Mouse (Mus musculus) hindbrain, embryonic 10.5 days (tissue): ENCODE data around the gene Prdm11. TPM values are rescaled to one million over a fixed set of nuclear protein-coding genes. Genes with fewer than 3 reads are reported as not detected.
A peak's percentile ranks its signal among the peaks of the same experiment; 100 is the strongest.

ENCODE experiments used
- DNase-seq: peaks from one replicate; pipeline ENCODE4 v3.0.0-alpha.2; 2017; ENCODE audit warnings: low spot score
- H3K27ac ChIP-seq: fragments of 300-500 bp; sonication (generic); 2 replicates; pipeline ENCODE4 v1.5.1; 2016; ENCODE audit warnings: mild to moderate bottlenecking, moderate library complexity
- H3K27me3 ChIP-seq: fragments of 300-500 bp; sonication (generic); 2 replicates; pipeline ENCODE4 v1.6.1; 2016; ENCODE audit warnings: mild to moderate bottlenecking; ENCODE audit not compliant: poor library complexity, insufficient read depth, severe bottlenecking
- H3K36me3 ChIP-seq: fragments of 300-500 bp; sonication (generic); 2 replicates; pipeline ENCODE4 v1.6.1; 2016; ENCODE audit warnings: mild to moderate bottlenecking, moderate library complexity
- H3K4me1 ChIP-seq: fragments of 300-500 bp; sonication (generic); replicated peaks from 2 replicates; pipeline ENCODE4 v1.6.1; 2016; ENCODE audit warnings: mild to moderate bottlenecking
- H3K4me3 ChIP-seq: fragments of 300-500 bp; sonication (generic); 2 replicates; pipeline ENCODE4 v1.5.1; 2016; ENCODE audit warnings: mild to moderate bottlenecking, moderate library complexity
- H3K9me3 ChIP-seq: fragments of 300-500 bp; sonication (generic); 2 replicates; pipeline ENCODE4 v1.6.1; 2016; ENCODE audit warnings: mild to moderate bottlenecking, moderate library complexity
- WGBS: fragments of 180-500 bp; shearing (Covaris S2); methylation state at CpG from one replicate; pipeline ENCODE4 v1.1.7; 2016; 5-methylcytosine and 5-hydroxymethylcytosine counted together
- polyA plus RNA-seq: library from polyadenylated mRNA; unstranded; fragments of >200 nt; fragmentation: Nextera tagmentation; extraction: Ambion mirVana; gene quantifications from 2 replicates; pipeline ENCODE4 v1.2.1, GENCODE M21; 2016

Gene Prdm11
- polyA plus RNA-seq, 1 experiment from 2014 or later, result 2.1 TPM

DNA sequence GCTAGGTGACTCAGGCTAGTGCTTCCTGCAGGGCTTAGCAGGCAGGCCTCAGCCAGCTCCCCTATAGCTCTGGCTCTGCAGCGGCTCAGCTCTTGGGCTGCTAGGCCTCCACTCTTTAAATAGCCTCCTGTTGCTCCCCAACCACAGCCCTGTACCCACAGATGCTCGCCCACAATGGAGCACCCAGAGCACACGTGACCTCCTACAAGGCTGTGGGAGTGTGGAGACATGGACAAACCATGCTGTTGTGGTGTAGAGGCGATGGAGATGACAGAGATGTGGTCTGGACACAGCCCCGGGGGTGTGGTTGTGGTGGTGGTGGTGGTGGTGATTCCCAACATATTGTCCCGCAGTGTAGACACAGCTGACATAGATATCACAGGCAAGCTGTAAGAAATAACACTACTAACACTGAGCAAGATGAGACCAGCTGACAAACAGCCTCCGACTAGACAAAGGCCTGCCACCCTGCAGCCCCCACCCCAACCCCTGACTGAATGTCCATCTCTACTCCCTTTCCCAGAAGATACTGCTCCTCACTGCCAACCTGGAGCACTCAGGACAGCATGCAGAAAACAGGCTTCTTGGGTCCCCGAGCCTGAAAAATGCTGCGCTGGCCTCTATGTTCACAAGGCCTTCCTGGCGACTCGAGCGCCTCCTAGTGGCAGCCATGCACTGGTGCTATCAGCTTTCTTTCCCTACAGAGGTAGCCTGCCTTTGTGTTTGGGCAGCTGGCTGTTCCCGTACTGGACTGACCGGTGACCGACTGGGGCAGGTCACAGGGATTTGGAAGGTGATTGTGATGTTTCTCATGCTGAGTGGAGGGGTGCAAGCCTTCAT, 30.0 kb upstream of the Prdm11 start:
- peak; percentile 83 for DNase-seq
- peak overlapping the region; percentile 54 for H3K27ac ChIP-seq
- H3K4me1 ChIP-seq, result peaks cover 42% of the 10 kb centered on the region
- no peaks in the 10 kb centered on the region for H3K9me3 ChIP-seq
- 43% methylated on average over 15 of the region's 15 CpGs for WGBS
- no peak overlapping the region for H3K4me3 ChIP-seq
- peaks cover 15% of the 10 kb centered on the region; the same call in 1 of the 2 replicates for H3K27me3 ChIP-seq
- H3K36me3 ChIP-seq, result no peaks in the 10 kb centered on the region

DNA sequence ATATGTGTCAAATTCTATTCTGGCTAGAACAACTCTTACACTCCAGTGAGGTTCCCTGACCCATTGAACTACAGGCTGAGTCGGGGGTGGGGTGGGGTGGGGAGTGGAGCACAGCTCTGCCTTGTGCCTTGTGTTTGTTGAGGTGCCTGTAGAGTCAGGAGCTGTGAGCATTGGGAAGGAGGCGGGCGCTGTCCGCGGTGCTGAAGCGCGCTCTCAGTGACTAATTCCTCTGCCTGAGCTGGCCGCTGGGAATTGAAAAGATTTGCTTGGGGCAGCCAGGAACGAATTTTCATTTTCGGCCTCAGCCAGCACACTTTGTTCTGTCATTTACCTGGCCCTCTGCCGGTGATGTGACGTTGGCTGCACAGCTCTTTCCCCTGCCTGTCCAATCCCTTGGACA, 25.7 kb upstream of the Prdm11 start:
- Histone ChIP-seq H3K36me3 (no peaks in the 10 kb centered on the region), H3K27me3 (peaks cover 15% of the 10 kb centered on the region; the same call in 1 of the 2 replicates), H3K27ac (no peak overlapping the region), H3K4me3 (no peak overlapping the region), H3K4me1 (peaks cover 26% of the 10 kb centered on the region), H3K9me3 (no peaks in the 10 kb centered on the region)
- 5% methylated on average over 12 of the region's 12 CpGs for WGBS
- DNase-seq, result peak; percentile 84

DNA sequence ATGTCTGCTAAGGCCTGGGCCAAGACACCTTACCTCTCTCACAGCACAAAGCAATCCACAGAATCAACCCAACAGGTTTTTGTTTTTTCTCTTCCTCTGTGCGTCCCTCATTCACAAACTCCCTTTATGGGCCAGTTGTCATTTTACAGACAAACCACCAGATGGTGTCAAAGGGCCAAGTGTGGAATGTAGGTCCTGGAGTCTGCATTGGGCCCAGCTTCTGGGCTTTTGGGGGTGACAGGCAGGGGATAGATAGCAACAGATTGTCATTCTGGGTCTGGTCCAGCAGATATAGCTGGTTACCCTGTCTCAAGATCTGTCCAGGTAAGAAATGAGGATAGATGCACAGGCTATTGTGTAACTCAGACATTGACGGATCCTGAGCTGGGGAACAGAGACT, 23.0 kb upstream of the Prdm11 start:
- H3K4me1 ChIP-seq, result peaks cover 16% of the 10 kb centered on the region; the same call in 1 of the 2 replicates
- H3K4me3 ChIP-seq, result no peak overlapping the region
- no peaks in the 10 kb centered on the region for H3K9me3 ChIP-seq
- no peak overlapping the region for H3K27ac ChIP-seq
- peaks cover 8% of the 10 kb centered on the region; the same call in 1 of the 2 replicates for H3K27me3 ChIP-seq
- WGBS, result 37% methylated on average over 2 of the region's 2 CpGs
- no peaks in the 10 kb centered on the region for H3K36me3 ChIP-seq
- DNase-seq, result peak; percentile 49

DNA sequence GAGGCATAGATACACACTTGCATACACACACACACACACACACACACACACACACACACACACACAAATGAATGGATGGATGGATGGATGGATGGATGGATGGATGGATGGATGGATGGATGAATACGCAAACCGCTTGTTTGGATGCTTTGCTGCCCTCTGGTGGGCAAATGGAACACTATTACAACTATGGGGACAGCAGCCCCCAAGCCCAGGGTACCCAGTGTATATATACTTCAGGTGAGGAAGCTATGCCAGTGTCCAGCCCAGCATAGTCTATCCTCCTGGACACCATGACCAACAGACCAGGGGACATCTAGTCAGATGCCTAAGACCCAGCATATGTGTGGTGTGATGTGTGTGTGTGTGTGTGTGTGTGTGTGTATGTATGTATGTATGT, 17.4 kb upstream of the Prdm11 start:
- H3K9me3 ChIP-seq, result no peaks in the 10 kb centered on the region
- 23% methylated on average over 2 of the region's 2 CpGs for WGBS
- H3K4me3 ChIP-seq, result no peak overlapping the region
- peak; percentile 47 for DNase-seq
- no peak overlapping the region for H3K27ac ChIP-seq
- no peaks in the 10 kb centered on the region for H3K36me3 ChIP-seq
- H3K27me3 ChIP-seq, result no peaks in the 10 kb centered on the region
- H3K4me1 ChIP-seq, result no peaks in the 10 kb centered on the region

DNA sequence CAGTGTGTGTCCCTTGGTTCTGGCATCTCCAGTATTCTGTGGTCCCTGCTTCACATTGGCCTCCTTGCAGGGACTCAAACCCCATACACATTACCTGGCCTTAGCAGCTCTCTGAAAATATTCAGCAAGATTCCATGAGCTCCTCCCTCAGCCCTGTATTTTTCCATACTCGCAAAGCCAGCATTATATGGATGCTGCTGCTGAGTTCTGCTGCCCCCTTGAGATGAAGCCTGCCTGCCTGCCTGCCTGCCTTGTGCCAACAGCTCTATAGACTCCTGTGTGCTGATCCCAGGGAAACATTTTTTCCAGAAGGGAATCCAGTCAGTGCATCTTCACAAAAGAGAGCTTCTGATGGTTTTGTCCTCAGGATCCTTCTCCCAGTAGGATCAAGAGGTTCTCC, 5.9 kb upstream of the Prdm11 start:
- H3K27ac ChIP-seq, result no peak overlapping the region
- no peak for DNase-seq
- H3K27me3 ChIP-seq, result peaks cover 11% of the 10 kb centered on the region
- H3K4me1 ChIP-seq, result peaks cover 10% of the 10 kb centered on the region
- no peaks in the 10 kb centered on the region for H3K9me3 ChIP-seq
- H3K36me3 ChIP-seq, result no peaks in the 10 kb centered on the region
- no peak overlapping the region for H3K4me3 ChIP-seq
- WGBS, result 40% methylated on average over 1 of the region's 1 CpGs

DNA sequence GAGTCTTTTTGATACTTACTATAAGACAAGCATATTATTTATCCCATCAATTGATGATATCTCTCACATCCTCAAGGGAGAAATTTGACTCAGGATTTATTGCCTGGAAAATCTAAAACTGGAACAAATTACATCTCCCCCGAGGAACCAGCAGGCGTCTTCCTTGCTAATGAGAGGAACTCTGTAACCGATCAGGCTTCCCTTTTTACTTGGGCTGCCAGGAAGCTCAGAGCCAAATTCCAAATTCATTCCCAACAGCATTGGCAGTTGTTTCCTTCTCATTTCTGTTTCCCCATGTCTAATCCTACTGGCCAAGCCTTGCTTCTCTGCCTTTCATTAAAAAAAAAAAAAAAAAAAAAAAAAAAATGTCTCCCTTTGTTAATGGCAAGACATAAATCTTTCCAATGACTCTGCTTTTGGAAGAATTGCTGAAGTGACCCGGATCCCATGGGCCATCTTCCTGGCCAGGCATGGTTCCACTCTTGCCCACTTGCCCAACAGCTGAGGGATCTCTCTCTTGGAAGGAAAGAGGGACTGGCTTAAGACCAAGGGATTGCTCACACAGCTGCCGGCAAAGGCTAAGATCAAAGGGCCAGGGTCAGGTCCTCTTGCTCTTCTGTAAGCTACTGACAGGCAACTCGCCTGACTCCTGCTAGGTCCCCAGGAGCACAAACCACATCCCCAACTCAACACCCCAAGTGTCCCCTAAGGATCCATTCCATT, 2.8 kb upstream of the Prdm11 start:
- no peak overlapping the region for H3K27ac ChIP-seq
- H3K4me1 ChIP-seq, result peaks cover 35% of the 10 kb centered on the region
- no peak for DNase-seq
- H3K27me3 ChIP-seq, result peaks cover 14% of the 10 kb centered on the region
- no peaks in the 10 kb centered on the region for H3K36me3 ChIP-seq
- no peak overlapping the region for H3K4me3 ChIP-seq
- H3K9me3 ChIP-seq, result no peaks in the 10 kb centered on the region
- WGBS, result 65% methylated on average over 6 of the region's 6 CpGs

DNA sequence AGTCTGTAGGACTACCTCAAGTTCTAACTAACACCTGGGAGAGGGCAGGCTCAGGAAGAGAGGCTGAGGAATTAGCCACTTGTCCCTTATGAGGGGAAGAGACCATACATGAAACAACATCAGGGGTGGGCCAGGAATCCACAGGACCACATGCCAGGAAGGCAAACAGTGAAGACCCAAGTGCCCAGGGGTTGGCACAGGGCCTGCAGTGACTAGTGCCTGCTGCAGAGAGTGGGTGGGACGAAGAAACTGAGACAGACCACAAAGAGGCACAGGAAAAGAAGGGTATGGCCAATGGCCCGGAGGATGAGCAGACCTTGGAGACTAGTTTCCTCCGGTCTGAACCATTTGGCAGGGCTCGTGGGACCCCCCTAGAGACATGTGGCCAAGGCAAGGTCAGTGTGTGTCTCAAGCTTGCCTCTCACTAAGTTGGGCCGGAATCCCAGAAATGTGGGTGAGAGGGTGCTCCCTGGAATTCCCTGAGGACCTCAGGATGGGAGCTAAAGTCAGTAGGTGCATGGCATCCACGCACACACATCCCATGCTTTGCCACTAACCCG, 1.6 kb upstream of the Prdm11 start:
- no peaks in the 10 kb centered on the region for H3K9me3 ChIP-seq
- WGBS, result 87% methylated on average over 7 of the region's 7 CpGs
- DNase-seq, result no peak

DNA sequence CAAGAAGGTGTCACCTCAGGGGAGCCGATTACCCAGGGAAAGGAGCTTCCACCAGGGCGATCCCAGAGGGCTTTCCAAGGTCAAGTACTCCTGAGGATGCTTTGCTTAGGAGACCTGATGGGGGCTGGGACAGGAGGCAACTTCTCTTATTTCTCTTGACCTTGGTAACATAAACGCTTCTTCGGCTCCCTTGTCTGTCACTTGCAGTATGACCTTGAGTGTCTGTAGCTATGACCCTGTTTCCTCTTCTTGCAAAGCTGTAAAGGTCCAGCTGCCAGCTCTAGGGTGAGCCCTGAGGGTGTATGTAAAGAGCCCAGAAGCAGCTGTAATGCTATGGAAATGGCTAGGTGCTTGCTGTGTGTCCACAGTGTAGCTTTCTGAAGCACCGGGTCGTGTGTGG, 1.1 kb upstream of the Prdm11 start:
- DNase-seq, result no peak
- Histone ChIP-seq H3K4me1 (peaks cover 44% of the 10 kb centered on the region), H3K36me3 (no peaks in the 10 kb centered on the region), H3K27me3 (peaks cover 14% of the 10 kb centered on the region), H3K27ac (no peak overlapping the region), H3K4me3 (peak overlapping the region; percentile 73; the same call in 1 of the 2 replicates), H3K9me3 (no peaks in the 10 kb centered on the region)
- 83% methylated on average over 6 of the region's 6 CpGs for WGBS

More for the DNA sequence above, 1.6 kb upstream of the Prdm11 start:
- no peaks in the 10 kb centered on the region for H3K36me3 ChIP-seq
- H3K27ac ChIP-seq, result no peak overlapping the region
- peaks cover 40% of the 10 kb centered on the region for H3K4me1 ChIP-seq
- peaks cover 14% of the 10 kb centered on the region for H3K27me3 ChIP-seq
- no peak overlapping the region for H3K4me3 ChIP-seq

DNA sequence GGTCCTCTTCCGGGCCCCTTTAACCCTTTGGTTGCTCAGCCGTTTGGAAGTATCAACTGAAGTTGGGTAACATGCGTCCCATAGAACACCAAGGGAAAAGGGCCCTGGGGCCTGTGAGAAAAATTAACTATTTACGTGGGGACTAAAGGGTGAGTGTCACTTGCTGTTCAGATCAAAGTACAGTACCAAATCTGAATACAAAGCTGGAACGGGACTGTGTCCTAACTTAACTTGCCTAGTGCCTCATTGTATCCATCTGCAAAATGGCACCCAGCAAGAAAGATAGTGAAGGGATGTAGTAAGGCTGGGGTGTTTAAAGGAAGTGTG, 505 bp upstream of the Prdm11 start:
- H3K4me3 ChIP-seq, result peak overlapping the region; percentile 73
- peaks cover 14% of the 10 kb centered on the region for H3K27me3 ChIP-seq
- H3K9me3 ChIP-seq, result no peaks in the 10 kb centered on the region
- peaks cover 49% of the 10 kb centered on the region for H3K4me1 ChIP-seq
- H3K36me3 ChIP-seq, result no peaks in the 10 kb centered on the region
- WGBS, result 30% methylated on average over 5 of the region's 5 CpGs
- no peak for DNase-seq
- peak overlapping the region; percentile 99 for H3K27ac ChIP-seq

DNA sequence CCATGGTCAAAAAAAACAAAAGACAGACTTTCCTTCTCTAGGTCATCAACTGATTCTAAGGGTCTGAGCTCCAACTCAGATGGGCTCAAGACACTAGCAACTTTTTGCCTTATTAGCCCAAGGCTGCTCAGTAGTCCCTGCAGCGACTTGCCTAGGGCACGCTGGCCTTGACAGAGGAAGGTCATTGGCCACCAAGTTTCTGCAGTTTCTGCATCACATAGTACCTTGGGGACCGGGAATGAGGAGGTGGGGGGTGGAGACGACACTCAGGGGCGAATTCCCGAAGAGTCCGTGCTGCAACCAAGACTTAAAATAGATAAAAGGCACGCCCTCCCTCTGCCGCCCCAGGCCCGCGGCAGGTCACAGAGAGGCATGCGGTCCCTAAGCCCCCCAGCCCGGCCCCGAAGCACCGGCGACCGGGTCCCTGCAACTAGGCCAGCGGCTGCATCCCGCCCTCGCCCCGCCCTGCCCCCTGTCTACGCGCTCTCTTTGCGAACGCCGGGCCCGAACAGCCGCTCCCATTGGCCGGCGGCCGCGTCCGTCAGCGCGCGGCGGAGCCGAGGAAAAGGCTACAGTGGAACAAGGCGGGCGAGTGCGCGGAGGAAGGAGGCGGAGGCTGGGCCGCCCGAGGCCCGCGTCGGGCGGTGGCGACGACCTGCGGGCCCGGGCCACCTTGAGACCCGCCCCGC, 694 bp downstream of the Prdm11 start:
- H3K9me3 ChIP-seq, result no peaks in the 10 kb centered on the region
- H3K4me3 ChIP-seq, result peak overlapping the region; percentile 73
- peak; percentile 95 for DNase-seq
- H3K27me3 ChIP-seq, result peaks cover 14% of the 10 kb centered on the region
- peak overlapping the region; percentile 99 for H3K27ac ChIP-seq
- WGBS, result under 1% methylated on average over 54 of the region's 55 CpGs
- peaks cover 56% of the 10 kb centered on the region for H3K4me1 ChIP-seq
- no peaks in the 10 kb centered on the region for H3K36me3 ChIP-seq

DNA sequence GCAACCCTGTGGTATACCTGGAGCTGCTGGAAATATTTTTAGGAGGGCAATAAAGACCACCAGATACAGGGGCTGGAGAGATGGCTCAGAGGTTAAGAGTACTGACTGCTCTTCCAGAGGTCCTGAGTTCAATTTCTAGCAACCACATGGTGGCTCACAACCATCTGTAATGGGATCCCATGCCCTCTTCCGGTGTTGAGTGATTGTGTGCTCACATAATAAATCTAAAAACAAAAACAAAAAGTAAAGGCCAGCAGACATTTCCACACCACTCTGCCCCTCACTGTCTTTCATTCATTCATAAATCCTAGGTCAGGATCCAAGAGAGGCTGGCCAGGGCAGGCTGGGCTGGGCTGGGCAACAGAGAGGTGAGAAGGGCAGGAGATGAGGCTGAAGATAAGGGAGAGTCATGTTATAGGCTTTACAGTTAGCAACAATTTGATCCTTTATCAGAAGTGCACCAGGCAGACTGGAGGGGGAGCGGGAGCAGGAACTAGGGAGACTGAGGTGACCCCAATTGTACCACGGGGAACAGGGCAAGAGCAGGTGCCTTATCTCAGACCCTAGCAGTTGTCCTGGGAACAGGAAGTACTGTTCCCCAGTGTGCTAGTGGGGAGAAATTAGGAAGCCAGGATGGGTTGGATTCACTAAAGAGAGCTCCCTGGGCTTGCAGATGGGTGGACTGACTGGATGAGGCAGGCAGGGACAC, 2.4 kb downstream of the Prdm11 start:
- Histone ChIP-seq H3K27me3 (peaks cover 14% of the 10 kb centered on the region), H3K9me3 (no peaks in the 10 kb centered on the region), H3K4me3 (no peak overlapping the region), H3K36me3 (no peaks in the 10 kb centered on the region), H3K4me1 (peaks cover 57% of the 10 kb centered on the region), H3K27ac (no peak overlapping the region)
- 86% methylated on average over 3 of the region's 3 CpGs for WGBS
- DNase-seq, result no peak

DNA sequence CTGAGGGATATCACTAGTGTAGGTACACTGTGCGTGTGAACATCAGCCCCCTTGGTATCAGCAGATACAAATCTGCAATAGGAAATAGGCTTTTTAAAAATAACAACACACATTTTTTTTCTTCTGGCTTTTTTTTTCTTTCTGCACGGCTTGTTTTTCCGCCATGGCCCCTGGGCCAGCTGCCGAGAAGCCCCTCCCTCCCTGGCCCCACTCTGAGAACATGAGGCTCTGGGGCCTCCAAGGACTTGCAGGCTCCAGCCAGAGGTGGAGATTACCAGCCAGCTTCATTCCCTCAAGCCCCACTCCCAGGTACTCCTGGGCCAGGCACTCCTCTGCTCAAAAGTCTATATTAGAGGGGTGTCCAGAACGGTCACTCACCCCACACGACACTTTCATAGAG, 4.5 kb downstream of the Prdm11 start:
- Histone ChIP-seq H3K27me3 (no peaks in the 10 kb centered on the region), H3K36me3 (no peaks in the 10 kb centered on the region), H3K9me3 (no peaks in the 10 kb centered on the region), H3K27ac (peak overlapping the region; percentile 40; the same call in 1 of the 2 replicates), H3K4me1 (peaks cover 59% of the 10 kb centered on the region), H3K4me3 (no peak overlapping the region)
- DNase-seq, result no peak
- WGBS, result 69% methylated on average over 6 of the region's 6 CpGs
